Mouse (Mus musculus) CH12.LX (cell line): ENCODE results near the gene Cwc22. TPM values are rescaled to one million over a fixed set of nuclear protein-coding genes. Genes with fewer than 3 reads are reported as not detected.

Experiments used
- DNase-seq: peaks from one replicate; pipeline ENCODE4 v3.0.0-alpha.2; 2013; ENCODE audit errors: extremely low read depth
- H3K27ac ChIP-seq: 2 replicates; pipeline ENCODE4 v1.5.1; 2012; ENCODE audit warnings: low read depth, mild to moderate bottlenecking, control low read depth, moderate library complexity; ENCODE audit not compliant: insufficient read depth
- H3K27me3 ChIP-seq: replicated peaks from 2 replicates; pipeline ENCODE3; 2012; ENCODE audit warnings: inconsistent platforms
- H3K36me3 ChIP-seq, 2 experiments: replicated peaks in 1 of 2; 2 replicates each; pipeline versions ENCODE3 to v1.6.1; 2012; ENCODE audit warnings: inconsistent platforms in 1 of 2, low read length in 1 of 2, mild to moderate bottlenecking in 1 of 2, mixed read lengths in 1 of 2, moderate library complexity in 1 of 2; ENCODE audit not compliant: control insufficient read depth in 1 of 2, insufficient read depth in 1 of 2
- H3K4me1 ChIP-seq, 2 experiments: 2 replicates each; pipeline ENCODE4 v1.6.1; 2012; ENCODE audit warnings: inconsistent platforms in 1 of 2, moderate library complexity in 1 of 2; ENCODE audit not compliant: insufficient read depth in 2 of 2, control insufficient read depth in 1 of 2
- H3K4me2 ChIP-seq: 2 replicates; pipeline ENCODE4 v1.6.1; 2012; ENCODE audit warnings: low read depth, mild to moderate bottlenecking, control low read depth; ENCODE audit not compliant: poor library complexity, insufficient read depth, severe bottlenecking
- H3K4me3 ChIP-seq, 3 experiments: fragments of 150-350 bp in 1 of 3; sonication (generic) in 1 of 3; replicated peaks in 1 of 3; 2 replicates each; pipeline versions ENCODE3 to v1.5.1; 2011 to 2012; ENCODE audit warnings: low read depth in 2 of 3, low read length in 2 of 3, mild to moderate bottlenecking in 2 of 3, moderate library complexity in 2 of 3, control low read depth in 1 of 3, improper control_type of control experiment in 1 of 3, inconsistent platforms in 1 of 3, mixed read lengths in 1 of 3; ENCODE audit not compliant: poor library complexity in 1 of 3
- H3K79me2 ChIP-seq: replicated peaks from 2 replicates; pipeline ENCODE4 v1.6.1; 2012; ENCODE audit warnings: mild to moderate bottlenecking, moderate library complexity; ENCODE audit not compliant: control insufficient read depth, poor library complexity, insufficient read depth, severe bottlenecking; ENCODE audit errors: extremely low read depth
- H3K9ac ChIP-seq: 2 replicates; pipeline ENCODE4 v1.6.1; 2012; ENCODE audit warnings: low read depth, mild to moderate bottlenecking, control low read depth, moderate library complexity; ENCODE audit not compliant: insufficient read depth
- H3K9me3 ChIP-seq: replicated peaks from 2 replicates; pipeline ENCODE3; 2012; ENCODE audit warnings: low read length, inconsistent platforms, mixed read lengths
- BHLHE40 ChIP-seq: IDR thresholded peaks from 2 replicates; pipeline ENCODE4 v1.6.1; 2011; ENCODE audit warnings: mild to moderate bottlenecking, low read depth, low read length, improper control_type of control experiment
- CHD2 ChIP-seq: IDR thresholded peaks from 2 replicates; pipeline ENCODE4 v1.6.1; 2011; ENCODE audit warnings: low read length, improper control_type of control experiment
- CTCF ChIP-seq, 2 experiments: IDR thresholded peaks in 1 of 2; conservative IDR thresholded peaks in 1 of 2; 2 replicates each; pipeline ENCODE4 v1.5.1; 2011 to 2012; ENCODE audit warnings: low read depth in 2 of 2, low read length in 2 of 2, improper control_type of control experiment in 1 of 2, inconsistent platforms in 1 of 2, mild to moderate bottlenecking in 1 of 2, moderate library complexity in 1 of 2
- ELF1 ChIP-seq: IDR thresholded peaks from 2 replicates; pipeline ENCODE4 v1.6.1; 2014; ENCODE audit warnings: low read depth, mild to moderate bottlenecking, inconsistent platforms, low read length, improper control_type of control experiment
- EP300 ChIP-seq: IDR thresholded peaks from 2 replicates; pipeline ENCODE4 v1.6.1; 2011; ENCODE audit warnings: low read length, improper control_type of control experiment
- GABPA ChIP-seq: IDR thresholded peaks from 2 replicates; pipeline ENCODE4 v1.6.1; 2012; ENCODE audit warnings: low read depth, low read length, improper control_type of control experiment, inconsistent platforms; ENCODE audit not compliant: insufficient replicate concordance
- HCFC1 ChIP-seq: IDR thresholded peaks from 2 replicates; pipeline ENCODE4 v1.6.1; 2012; ENCODE audit warnings: low read depth, mild to moderate bottlenecking, inconsistent platforms, low read length, improper control_type of control experiment
- IRF4 ChIP-seq: IDR thresholded peaks from 2 replicates; pipeline ENCODE4 v1.6.1; 2014; ENCODE audit warnings: low read depth, mild to moderate bottlenecking, inconsistent platforms, low read length, improper control_type of control experiment
- JUN ChIP-seq: IDR thresholded peaks from 2 replicates; pipeline ENCODE4 v1.6.1; 2011; ENCODE audit warnings: low read depth, mild to moderate bottlenecking, low read length, improper control_type of control experiment, moderate library complexity; ENCODE audit not compliant: insufficient read depth
- JUND ChIP-seq: conservative IDR thresholded peaks from 2 replicates; pipeline ENCODE4 v1.6.1; 2011; ENCODE audit warnings: low read depth, low read length, improper control_type of control experiment
- MAFK ChIP-seq: IDR thresholded peaks from 2 replicates; pipeline ENCODE4 v1.6.1; 2011; ENCODE audit warnings: low read length, improper control_type of control experiment; ENCODE audit not compliant: insufficient replicate concordance
- MAZ ChIP-seq: IDR thresholded peaks from 2 replicates; pipeline ENCODE4 v1.6.1; 2012; ENCODE audit warnings: low read depth, mild to moderate bottlenecking, inconsistent platforms, low read length, improper control_type of control experiment, moderate library complexity
- MEF2A ChIP-seq: IDR thresholded peaks from 2 replicates; pipeline ENCODE4 v1.6.1; 2014; ENCODE audit warnings: low read depth, mild to moderate bottlenecking, inconsistent platforms, low read length, improper control_type of control experiment, borderline replicate concordance
- MXI1 ChIP-seq: IDR thresholded peaks from 2 replicates; pipeline ENCODE4 v1.6.1; 2011; ENCODE audit warnings: mild to moderate bottlenecking, low read depth, low read length, improper control_type of control experiment
- MYC ChIP-seq: IDR thresholded peaks from 2 replicates; pipeline ENCODE4 v1.6.1; 2011; ENCODE audit warnings: low read depth, mild to moderate bottlenecking, improper control_type of control experiment, low read length
- NELFE ChIP-seq: IDR thresholded peaks from 2 replicates; pipeline ENCODE4 v1.6.1; 2011; ENCODE audit warnings: low read depth, low read length, improper control_type of control experiment
- NRF1 ChIP-seq: IDR thresholded peaks from 2 replicates; pipeline ENCODE4 v1.6.1; 2014; ENCODE audit warnings: low read depth, mild to moderate bottlenecking, inconsistent platforms, low read length, improper control_type of control experiment, moderate library complexity
- PAX5 ChIP-seq: IDR thresholded peaks from 2 replicates; pipeline ENCODE4 v1.6.1; 2012; ENCODE audit warnings: low read length, inconsistent platforms, mixed read lengths
- POLR2A ChIP-seq: IDR thresholded peaks from 2 replicates; pipeline ENCODE4 v1.6.1; 2011; ENCODE audit warnings: low read depth, mild to moderate bottlenecking, improper control_type of control experiment, low read length
- RAD21 ChIP-seq: IDR thresholded peaks from 2 replicates; pipeline ENCODE4 v1.6.1; 2011; ENCODE audit warnings: low read depth, mild to moderate bottlenecking, low read length, improper control_type of control experiment, moderate library complexity
- RCOR1 ChIP-seq: conservative IDR thresholded peaks from 2 replicates; pipeline ENCODE4 v1.6.1; 2012; ENCODE audit warnings: low read depth, mild to moderate bottlenecking, inconsistent platforms, low read length, improper control_type of control experiment
- SIN3A ChIP-seq: IDR thresholded peaks from 2 replicates; pipeline ENCODE4 v1.6.1; 2012; ENCODE audit warnings: low read length, improper control_type of control experiment, inconsistent platforms
- SMC3 ChIP-seq: IDR thresholded peaks from 2 replicates; pipeline ENCODE4 v1.6.1; 2011; ENCODE audit warnings: low read depth, low read length, improper control_type of control experiment
- TBP ChIP-seq: conservative IDR thresholded peaks from 2 replicates; pipeline ENCODE4 v1.6.1; 2011; ENCODE audit warnings: low read depth, low read length, improper control_type of control experiment
- TCF12 ChIP-seq: IDR thresholded peaks from 2 replicates; pipeline ENCODE4 v1.6.1; 2014; ENCODE audit warnings: low read depth, mild to moderate bottlenecking, inconsistent platforms, low read length, improper control_type of control experiment
- UBTF ChIP-seq: IDR thresholded peaks from 2 replicates; pipeline ENCODE4 v1.6.1; 2012; ENCODE audit warnings: low read depth, mild to moderate bottlenecking, inconsistent platforms, low read length, improper control_type of control experiment, moderate library complexity
- USF1 ChIP-seq: IDR thresholded peaks from 2 replicates; pipeline ENCODE4 v1.6.1; 2014; ENCODE audit warnings: low read depth, mild to moderate bottlenecking, inconsistent platforms, low read length, improper control_type of control experiment
- USF2 ChIP-seq: conservative IDR thresholded peaks from 2 replicates; pipeline ENCODE4 v1.6.1; 2011; ENCODE audit warnings: low read depth, low read length, improper control_type of control experiment
- ZC3H11A ChIP-seq: IDR thresholded peaks from 2 replicates; pipeline ENCODE4 v1.6.1; 2012; ENCODE audit warnings: low read depth, mild to moderate bottlenecking, inconsistent platforms, low read length, improper control_type of control experiment
- ZMIZ1 ChIP-seq: IDR thresholded peaks from 2 replicates; pipeline ENCODE4 v1.6.1; 2012; ENCODE audit warnings: low read depth, mild to moderate bottlenecking, inconsistent platforms, low read length, improper control_type of control experiment
- dilution Hi-C: fragments of 300-500 bp; cut with MboI; formaldehyde crosslinking; loops from 2 replicates; pipeline ENCODE4 v1.14.3; 2020; ENCODE audit warnings: low sequenced_read_pairs; ENCODE audit not compliant: extremely low pct_unique_long_range_greater_than_20kb, extremely low pct_ligation_motif_present
- in situ Hi-C: fragments of 300-500 bp; cut with MboI; formaldehyde crosslinking; loops from 3 replicates; pipeline ENCODE4 v1.14.3; 2019; ENCODE audit warnings: low sequenced_read_pairs, low pct_ligation_motif_present, low pct_unique_long_range_greater_than_20kb, mixed read lengths
- polyA plus RNA-seq: library from polyadenylated mRNA; unstranded; fragments of >175 nt; gene quantifications from 2 replicates; pipeline ENCODE4 v1.2.1, GENCODE M21; 2012; ENCODE audit warnings: low read depth; ENCODE audit not compliant: insufficient read length
- total RNA-seq, 2 experiments: library from RNA; depleted of rRNA; stranded (reverse); fragments of 300-350 nt in 1 of 2; fragments of >200 nt in 1 of 2; gene quantifications; 2 replicates each; pipeline ENCODE4 v1.2.3; 2012 to 2014

Gene Cwc22
- total and polyA plus RNA-seq, 3 experiments: 51.3 to 74.5 (median 53.2) TPM

DNA sequence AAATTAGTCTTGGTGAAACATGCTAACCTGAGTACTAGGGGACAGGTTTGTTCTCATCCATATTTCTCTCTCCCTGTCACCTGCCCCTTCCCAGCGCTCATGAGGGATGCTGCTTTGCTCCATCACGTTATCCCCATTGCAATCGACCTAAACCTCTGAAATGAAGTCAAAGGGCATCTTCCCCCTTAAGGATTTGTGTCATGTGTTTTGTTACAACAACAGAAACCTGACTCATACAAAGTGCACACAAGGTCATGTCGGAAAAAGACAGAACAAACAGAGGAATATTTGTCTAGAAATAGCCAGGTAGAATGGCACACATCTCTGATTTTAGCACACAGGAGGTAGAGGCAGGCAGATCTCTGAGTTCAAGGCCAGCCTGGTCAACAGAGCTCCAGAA is 38.0 kb upstream of the Cwc22 start:
- in situ Hi-C loops (no loop called here), dilution Hi-C loops (no loop called here)
- H3K79me2 ChIP-seq: no peaks in the 10 kb centered on the region
- no peaks in the 10 kb centered on the region for H3K27me3 ChIP-seq
- no peaks in the 10 kb centered on the region for H3K36me3 ChIP-seq
- no peak overlapping the region for H3K9ac ChIP-seq
- peaks cover 3% of the 10 kb centered on the region for H3K9me3 ChIP-seq
- no peak for DNase-seq
- no peaks in the 10 kb centered on the region for H3K4me1 ChIP-seq
- H3K27ac ChIP-seq: no peak overlapping the region
- H3K4me3 ChIP-seq: no peak overlapping the region
- TF ChIP-seq CTCF (conservative IDR thresholded peaks at IDR 0.05 in 1 of 2, IDR thresholded peaks at IDR 0.05 in 1 of 2; ENCODE audit: low read depth in 2 of 2, low read length in 2 of 2): no peak
- no peak for TF ChIP-seq MYC
- no peak for TF ChIP-seq ZMIZ1
- TF ChIP-seq TCF12: no peak
- no peak for TF ChIP-seq USF2
- TF ChIP-seq IRF4: no peak
- TF ChIP-seq MAFK: no peak
- TF ChIP-seq ZC3H11A: no peak
- no peak for TF ChIP-seq HCFC1
- TF ChIP-seq NRF1: no peak
- TF ChIP-seq PAX5: no peak
- TF ChIP-seq JUND: no peak
- no peak for TF ChIP-seq EP300
- TF ChIP-seq MAZ: no peak
- no peak for TF ChIP-seq TBP
- TF ChIP-seq POLR2A: no peak
- no peak for TF ChIP-seq CHD2
- H3K4me2 ChIP-seq: no peak overlapping the region

DNA sequence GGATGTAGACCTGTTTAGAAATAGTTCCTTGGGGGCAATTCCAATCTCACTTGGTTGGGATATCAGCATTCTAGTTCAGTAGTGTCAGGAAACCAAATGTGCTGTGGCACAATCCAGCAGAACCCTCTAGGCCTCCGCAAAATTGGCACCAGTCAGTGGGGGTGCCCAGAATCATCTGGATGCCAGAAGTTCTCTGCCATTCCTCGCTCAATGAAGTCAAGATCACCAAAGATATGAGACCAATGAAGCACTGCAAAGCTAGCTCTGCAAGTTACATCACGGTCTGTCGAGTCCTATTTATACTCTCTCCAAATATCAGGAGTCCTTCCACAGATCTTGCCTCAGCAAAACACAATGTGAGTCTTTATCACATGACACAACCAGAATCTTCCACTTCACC is 35.7 kb upstream of the Cwc22 start:
- TF ChIP-seq RAD21: no peak
- no peak for TF ChIP-seq USF1
- TF ChIP-seq NELFE: no peak
- TF ChIP-seq SMC3: no peak
- TF ChIP-seq BHLHE40: no peak
- TF ChIP-seq UBTF: no peak
- TF ChIP-seq EP300: no peak
- TF ChIP-seq JUN: no peak
- TF ChIP-seq GABPA: no peak
- TF ChIP-seq ELF1: no peak
- no peak for TF ChIP-seq ZMIZ1
- TF ChIP-seq MAZ: no peak
- no peak for TF ChIP-seq MEF2A
- TF ChIP-seq MAFK: no peak
- TF ChIP-seq TBP: no peak
- no peak for TF ChIP-seq JUND
- TF ChIP-seq MXI1: no peak
- TF ChIP-seq RCOR1: no peak
- no peak for TF ChIP-seq SIN3A
- H3K36me3 ChIP-seq: no peaks in the 10 kb centered on the region
- H3K27ac ChIP-seq: no peak overlapping the region
- H3K9ac ChIP-seq: no peak overlapping the region
- H3K4me1 ChIP-seq: no peaks in the 10 kb centered on the region
- peaks cover 13% of the 10 kb centered on the region for H3K9me3 ChIP-seq
- H3K4me2 ChIP-seq: no peak overlapping the region
- in situ Hi-C loops: no loop called here
- no peak overlapping the region for H3K4me3 ChIP-seq
- no peaks in the 10 kb centered on the region for H3K79me2 ChIP-seq
- dilution Hi-C loops: no loop called here
- no peak for DNase-seq
- H3K27me3 ChIP-seq: no peaks in the 10 kb centered on the region
